Mouse (Mus musculus) gastrocnemius, postnatal 36 days (tissue): ENCODE data around the gene Nanp. TPM values are rescaled to one million over a fixed set of nuclear protein-coding genes. Genes with fewer than 3 reads are reported as not detected.

Experiments
- DNase-seq, 2 experiments: peaks; one replicate each; pipeline ENCODE4 v3.0.0; 2022
- intact Hi-C: fragments of 180-260 bp; cut with DNase I; formaldehyde crosslinking; loops from one replicate; pipeline ENCODE4 v1.15.1; 2025
- total RNA-seq, 2 experiments: library from RNA; stranded (reverse); gene quantifications; 2 replicates each; pipeline ENCODE4 v1.2.3; 2021

Gene Nanp
- total RNA-seq, 2 experiments from 2014 or later: 2.5 to 2.7 TPM

DNA sequence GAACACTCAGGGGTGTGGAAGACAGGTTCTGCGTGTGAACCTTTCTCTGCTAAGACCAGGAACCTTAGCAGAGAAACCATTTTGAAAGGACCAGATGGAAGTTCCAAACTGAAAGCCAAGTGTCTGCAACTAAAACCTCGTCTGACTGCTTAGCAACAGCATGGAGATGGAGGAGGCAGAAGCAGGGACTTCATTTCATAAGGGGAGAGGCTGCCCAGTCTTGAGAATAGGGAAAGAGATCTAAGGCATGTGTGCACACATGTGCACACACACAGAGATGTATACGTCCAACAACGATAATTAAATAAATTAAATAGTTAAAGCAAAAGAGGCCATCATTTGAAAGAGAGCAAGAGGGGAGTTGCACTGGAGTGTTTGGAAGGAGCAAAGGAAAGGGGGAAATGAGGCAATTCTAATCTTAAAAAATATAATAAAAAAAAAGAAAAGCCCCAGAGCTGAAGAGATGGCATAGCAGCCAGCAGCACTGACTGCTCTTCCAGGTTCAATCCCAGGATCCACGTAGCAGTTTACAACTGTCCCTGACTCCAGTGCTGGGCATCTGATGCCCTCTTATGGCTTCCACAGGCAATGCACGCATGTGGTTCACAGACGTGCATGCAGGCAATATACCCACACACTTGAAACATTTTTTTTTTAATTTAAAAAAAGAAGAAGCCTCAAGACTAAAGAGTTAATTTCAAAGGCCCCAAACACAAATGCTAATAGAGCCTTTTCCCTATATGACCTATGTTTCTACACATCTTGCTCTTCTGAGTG lies 38.6 kb downstream of the Nanp start:
- intact Hi-C loops: loop anchor here (5.0 to 10.0 kb wide), 2 partner anchors 198 to 386 kb away; no protein-coding TSS in a partner anchor
- peak in 1 of 2 experiments; percentile 40 for DNase-seq

DNA sequence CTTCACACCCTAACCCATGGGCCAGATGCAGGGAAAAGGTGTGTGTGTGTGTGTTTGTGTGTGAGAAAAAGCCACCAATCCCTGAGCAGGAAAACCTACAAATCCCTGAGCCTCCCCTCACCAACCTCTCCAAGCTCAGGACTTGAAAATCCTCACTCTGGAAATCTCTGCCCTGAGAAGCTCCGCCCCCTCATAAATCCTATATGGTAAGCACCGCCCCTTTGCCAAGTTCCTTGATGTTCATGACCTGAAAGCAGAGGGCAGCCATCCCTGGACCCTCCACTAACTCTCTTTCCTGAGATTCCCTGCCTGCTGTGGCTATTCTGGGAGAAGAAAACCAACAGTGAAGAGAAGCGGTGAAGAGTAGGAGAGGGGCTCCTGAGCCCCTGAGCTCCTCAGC lies 40.2 kb downstream of the Nanp start:
- intact Hi-C loops: no loop called here

DNA sequence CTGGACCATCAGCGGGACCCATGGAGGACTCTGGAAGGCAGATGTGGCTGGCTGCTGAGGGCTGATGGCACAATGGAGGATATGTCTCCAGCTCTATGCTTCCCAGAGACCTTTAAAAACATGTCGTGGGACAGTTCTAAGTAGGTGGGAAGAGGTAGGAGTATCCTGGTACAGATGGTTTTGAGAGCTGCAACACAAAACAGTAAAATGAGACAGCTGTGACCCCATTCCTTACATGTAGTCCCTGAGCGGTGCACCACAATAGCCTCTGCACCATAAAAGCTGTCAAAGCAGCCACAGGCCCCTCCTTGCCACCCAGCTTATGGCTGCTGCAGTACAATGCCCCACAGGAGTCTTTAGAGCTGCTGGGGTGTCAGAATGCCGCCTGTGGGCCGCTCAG lies 41.6 kb downstream of the Nanp start:
- no peak for DNase-seq
- intact Hi-C loops: loop anchor here (2.0 kb wide), 1 partner anchor 321 kb away; no protein-coding TSS in a partner anchor

More for the DNA sequence above, 40.2 kb downstream of the Nanp start:
- no peak for DNase-seq

DNA sequence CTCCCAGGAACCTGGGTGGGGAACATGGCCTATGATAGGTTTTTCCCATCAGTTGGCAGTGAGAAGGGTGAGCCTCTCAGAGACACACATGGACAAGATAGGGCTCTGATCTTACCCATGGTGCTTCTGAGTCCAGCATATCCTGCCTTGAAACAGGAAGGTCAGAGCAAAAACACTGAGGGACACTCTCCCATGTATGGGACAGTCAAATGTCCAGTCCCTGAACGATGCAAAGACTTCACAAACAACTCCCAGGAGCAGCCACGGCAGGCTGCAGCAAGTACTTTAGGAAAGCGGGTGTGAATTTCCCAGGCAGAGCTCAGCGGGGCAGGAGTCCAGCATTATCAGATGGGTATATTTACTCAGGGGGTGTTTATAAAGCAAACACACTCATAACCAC lies 43.9 kb downstream of the Nanp start:
- no peak for DNase-seq
- intact Hi-C loops: no loop called here

DNA sequence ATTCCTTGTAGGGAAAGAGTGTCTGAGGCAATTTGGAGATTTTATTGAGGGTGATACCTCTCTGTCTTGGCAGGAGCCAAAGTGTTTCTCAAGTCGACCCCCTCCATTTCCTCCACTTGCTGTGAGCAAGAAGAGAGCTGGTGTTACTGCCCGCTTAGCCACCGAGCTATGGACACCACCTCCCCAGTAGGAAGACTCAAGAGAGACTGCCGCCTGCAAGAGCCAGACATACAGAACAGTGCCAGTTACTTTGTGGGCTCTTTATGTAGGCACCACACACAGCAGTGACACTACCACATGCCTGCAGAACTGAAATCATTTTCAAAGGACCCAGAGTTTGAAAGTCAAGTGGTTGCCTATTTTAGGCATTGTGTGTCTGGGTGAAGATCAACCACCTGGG lies 48.1 kb downstream of the Nanp start:
- no peak for DNase-seq
- intact Hi-C loops: no loop called here

DNA sequence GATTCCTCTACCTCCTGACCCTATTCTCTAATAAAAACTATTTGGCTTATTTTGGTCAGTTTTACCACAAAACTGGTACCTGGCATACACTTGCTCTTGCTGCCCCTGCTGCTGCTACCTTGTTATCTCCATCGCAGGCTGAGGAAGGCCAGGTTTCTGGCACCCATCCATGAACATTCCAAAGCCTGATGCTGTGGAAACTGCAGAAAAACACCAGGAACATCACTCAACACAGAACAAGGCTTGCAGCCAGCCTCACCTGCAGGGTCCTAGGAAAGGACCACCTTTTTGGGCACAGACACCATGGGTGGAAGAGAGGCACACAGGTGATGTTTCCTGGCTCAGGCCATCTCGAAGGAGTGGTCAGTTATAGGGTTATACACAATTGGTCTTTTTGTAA lies 48.7 kb downstream of the Nanp start:
- intact Hi-C loops: no loop called here
- DNase-seq: no peak

DNA sequence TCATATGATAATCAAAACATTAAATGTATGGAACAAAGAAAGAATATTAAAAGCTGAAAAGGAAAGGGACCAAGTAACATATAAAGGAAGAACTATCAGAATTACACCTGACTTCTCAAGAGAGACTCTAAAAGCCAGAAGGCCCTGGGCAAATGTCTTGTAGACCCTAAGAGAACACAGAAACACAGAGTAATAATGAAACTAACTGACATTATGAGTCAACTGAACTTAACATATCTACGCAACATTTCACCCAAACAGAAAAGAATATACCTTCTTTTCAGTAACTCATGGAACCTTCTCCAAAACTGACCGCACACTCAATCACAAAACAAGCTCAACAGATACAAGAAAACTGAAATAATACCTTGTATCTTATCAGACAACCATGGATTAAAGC lies 53.8 kb downstream of the Nanp start:
- intact Hi-C loops: no loop called here
- DNase-seq: no peak

DNA sequence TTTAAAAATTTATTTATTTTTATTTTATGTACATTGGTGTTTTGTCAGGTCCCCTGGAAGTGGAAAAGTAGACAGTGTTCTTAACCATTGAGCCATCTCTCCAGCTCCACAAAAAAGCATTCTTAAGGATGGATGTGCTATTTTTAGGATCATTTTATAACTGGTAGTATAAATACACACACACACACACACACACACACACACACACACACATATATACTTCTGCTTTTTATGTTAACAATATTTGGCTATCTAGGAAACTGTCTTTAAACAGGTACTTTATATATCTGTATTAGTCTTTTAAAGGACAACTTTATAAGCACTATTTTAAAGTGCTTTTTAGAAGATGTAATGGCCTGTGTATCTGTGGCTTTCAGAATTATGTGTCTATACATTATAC lies 57.1 kb downstream of the Nanp start:
- no peak for DNase-seq
- intact Hi-C loops: no loop called here

DNA sequence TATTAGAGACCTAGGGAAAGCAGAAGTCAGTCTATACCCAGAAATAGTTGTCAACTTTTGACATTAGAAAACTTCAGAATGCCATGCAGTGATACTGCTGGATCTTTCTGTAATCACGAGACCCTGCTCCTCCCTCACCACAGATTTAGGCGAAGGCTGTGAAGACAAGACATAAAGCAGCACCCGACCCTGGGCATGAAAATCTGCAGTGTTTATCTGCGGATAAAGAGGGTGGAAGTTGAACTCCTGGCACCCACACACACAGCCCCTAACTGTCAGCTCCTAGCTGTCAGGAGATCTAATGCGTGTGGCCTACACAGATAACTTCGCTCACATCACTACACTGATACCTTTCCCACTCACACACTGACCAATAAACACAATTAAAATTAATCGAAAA lies 57.7 kb downstream of the Nanp start:
- intact Hi-C loops: no loop called here
- DNase-seq: no peak

DNA sequence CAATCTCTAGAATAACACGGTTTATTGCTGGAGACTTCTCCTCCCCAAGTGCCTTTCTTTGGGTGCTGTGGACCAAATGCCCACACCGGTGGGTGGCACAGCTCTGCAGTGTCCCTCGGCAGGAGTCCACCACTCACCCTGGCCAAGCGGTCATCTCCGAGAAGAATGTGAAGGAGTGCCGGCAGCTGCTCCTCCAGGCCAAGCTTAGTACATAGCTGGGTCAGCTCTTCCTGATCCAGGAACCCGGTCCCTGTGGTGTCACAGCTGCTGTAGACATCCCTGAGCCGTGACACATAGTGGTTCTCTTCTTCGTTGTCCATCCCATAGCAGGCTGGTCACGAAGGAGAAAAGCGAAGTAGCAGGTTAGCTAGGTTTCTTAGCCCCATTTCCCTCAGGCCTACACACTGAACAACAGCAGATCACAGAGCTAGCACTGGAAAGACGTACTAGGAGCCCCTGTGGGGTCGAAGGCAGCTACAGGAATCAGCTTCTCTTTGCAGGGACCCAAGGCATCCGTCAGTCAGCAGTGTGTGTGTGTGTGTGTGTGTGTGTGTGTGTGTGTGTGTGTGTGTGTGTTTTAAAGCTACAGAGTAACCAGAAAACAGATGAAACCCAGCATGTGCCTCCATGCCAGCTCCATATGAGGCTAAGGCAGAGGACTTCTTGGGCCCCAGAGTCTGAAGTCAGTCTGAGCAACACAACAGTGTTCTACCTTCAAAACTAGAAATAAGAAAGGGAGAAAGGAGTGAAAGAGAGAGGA lies 59.2 kb downstream of the Nanp start:
- intact Hi-C loops: no loop called here
- DNase-seq: no peak

Other genes starting within 250 kb of the Nanp start
- 10 to 100 TPM; 24.1 to 24.8 TPM for gene Abhd12, start 134.7 kb downstream of the Nanp start, total RNA-seq
- gene Gins1, start 134.0 kb downstream of the Nanp start, total RNA-seq: 1 to 10 TPM; 1.3 to 2.8 TPM
- gene Ninl, start within 50 bp of the Nanp start, total RNA-seq: under 1 TPM; 0.26 to 0.47 TPM
- not detected for gene Gm14151, start 53.0 kb upstream of the Nanp start, total RNA-seq
- not detected for gene Gm14147, start 58.8 kb upstream of the Nanp start, total RNA-seq